ENCODE assay signal across 17 mouse cellular contexts in genomic region chr13:101244326-101244725, GRCm38 (mm10).
"Had no signal": no experiment of that assay in that cellular context is flagged by ENCODE, and none has a peak within 500 bp of the region (broad histone marks: within the 10 kb centered on the region; RNA-seq: fewer than 3 reads in every experiment).

No protein-coding gene starts in this region.

- H3K27ac ChIP-seq: kidney, postnatal 0 days; layer of hippocampus, adult 2 months; left cerebral cortex, adult 2 months; limb, embryonic 10.5 days; liver, embryonic 15.5 days; macrophage; midbrain, embryonic 15.5 days; neural tube, embryonic 13.5 days; stomach, embryonic 15.5 days had no signal

- H3K4me3 ChIP-seq: layer of hippocampus, adult 2 months; left cerebral cortex, adult 2 months; limb, embryonic 10.5 days; liver, embryonic 15.5 days; megakaryocyte, embryonic 14.5 days; midbrain, embryonic 15.5 days; neural tube, embryonic 13.5 days; stomach, embryonic 15.5 days had no signal

- DNase-seq: kidney, adult 8-10 months; kidney, postnatal 4 days; lung, adult 2 months; retina, postnatal 1 day; right cerebral cortex, postnatal 4 days; thymus, adult 2 months; thymus, postnatal 36 days had no signal
